Mouse (Mus musculus): Measurements from ENCODE around the gene Kcng4.

- no peak for TF ChIP-seq CTCF (IDR thresholded peaks at IDR 0.05; ENCODE audit: low read depth)
- TF ChIP-seq EP300 (IDR thresholded peaks at IDR 0.05; ENCODE audit: low read depth) = no peak
These were observed 7.7 kb downstream of the Kcng4 start for GRCm38 (mm10) chr8:119627613-119628359.
